ENCODE assay signal across 8 mouse cellular contexts in genomic region chr2:152686399-152686798, GRCm38 (mm10). TPM values are rescaled to one million over a fixed set of nuclear protein-coding genes. Genes with fewer than 3 reads are reported as not detected.
DNase-seq lines count a peak whose midpoint lies in the region; ATAC-seq and TF ChIP-seq lines count a peak whose summit lies in the region.

No protein-coding gene starts in this region.

- H3K36me3 ChIP-seq in heart, embryonic 13.5 days: peaks cover 97% of the 10 kb centered on the region
- H3K36me3 ChIP-seq in G1E (replicated peaks): peaks cover 99% of the 10 kb centered on the region
- peaks cover 93% of the 10 kb centered on the region for H3K36me3 ChIP-seq in hindbrain, embryonic 12.5 days
- H3K36me3 ChIP-seq in midbrain, embryonic 10.5 days: peaks cover 100% of the 10 kb centered on the region

- DNase-seq in heart, adult 18-20 months: no peak
- DNase-seq in G1E (ENCODE audit: low spot score): no peak
- DNase-seq in midbrain, embryonic 10.5 days (ENCODE audit: low spot score): no peak
- DNase-seq in ovary, postnatal 10 days (ENCODE audit: low spot score): no peak
- DNase-seq in gastrocnemius, postnatal 14 days: no peak
- no peak for DNase-seq in left cerebral cortex, adult 18-20 months (ENCODE audit: low spot score in 2 of 2)

- H3K27me3 ChIP-seq in heart, embryonic 13.5 days (replicated peaks): no peaks in the 10 kb centered on the region
- H3K27me3 ChIP-seq in G1E (ENCODE audit: insufficient read depth, low read length): no peaks in the 10 kb centered on the region
- no peaks in the 10 kb centered on the region for H3K27me3 ChIP-seq in hindbrain, embryonic 12.5 days
- no peaks in the 10 kb centered on the region for H3K27me3 ChIP-seq in midbrain, embryonic 10.5 days (ENCODE audit: low read depth, poor library complexity, severe bottlenecking)

- WGBS in heart, embryonic 13.5 days: 55% methylated on average over 12 of the region's 12 CpGs
- WGBS in hindbrain, embryonic 12.5 days: 56% methylated on average over 12 of the region's 12 CpGs
- 57% methylated on average over 12 of the region's 12 CpGs for WGBS in midbrain, embryonic 10.5 days

- ATAC-seq in heart, embryonic 13.5 days (ENCODE audit: extremely low read depth, insufficient number of reproducible peaks, low FRiP score, low TSS enrichment): no peak
- ATAC-seq in G1E (ENCODE audit: extremely low read depth, insufficient number of reproducible peaks, low FRiP score, poor library complexity, severe bottlenecking): no peak
- ATAC-seq in hindbrain, embryonic 12.5 days (ENCODE audit: low FRiP score): peak; percentile 56

- peak overlapping the region; percentile 74 for H3K4me2 ChIP-seq in heart, embryonic 13.5 days
- peak overlapping the region; percentile 34 for H3K4me2 ChIP-seq in hindbrain, embryonic 12.5 days (replicated peaks)

- no peak for TF ChIP-seq CTCF in G1E (IDR thresholded peaks at IDR 0.05; ENCODE audit: low read depth, low read length)

- H3K4me1 ChIP-seq in heart, embryonic 13.5 days: peaks cover 15% of the 10 kb centered on the region
- H3K4me1 ChIP-seq in G1E (ENCODE audit: insufficient read depth, low read depth, low read length): peaks cover 34% of the 10 kb centered on the region
- H3K4me1 ChIP-seq in hindbrain, embryonic 12.5 days: 0 out of 2 replicates have a peak, but pooled peaks cover 6% of the 10 kb centered on the region
- H3K4me1 ChIP-seq in midbrain, embryonic 10.5 days: peaks cover 16% of the 10 kb centered on the region

- peak overlapping the region; percentile 48; the same call in 1 of the 2 replicates for H3K27ac ChIP-seq in heart, embryonic 13.5 days (replicated peaks)
- H3K27ac ChIP-seq in hindbrain, embryonic 12.5 days: peak overlapping the region; percentile 66
- peak overlapping the region; percentile 58 for H3K27ac ChIP-seq in midbrain, embryonic 10.5 days (replicated peaks)

- intact Hi-C loops in gastrocnemius, postnatal 14 days (cut with DNase I; ENCODE audit: low total_unique reads): no loop called here

- H3K9ac ChIP-seq in heart, embryonic 13.5 days: peak overlapping the region; percentile 64
- no peak overlapping the region for H3K9ac ChIP-seq in hindbrain, embryonic 12.5 days

- peak overlapping the region; percentile 60 for H3K4me3 ChIP-seq in heart, embryonic 13.5 days
- H3K4me3 ChIP-seq in G1E (ENCODE audit: low read depth, low read length): peak overlapping the region; percentile 41; the same call in 1 of the 2 replicates
- peak overlapping the region; percentile 12; the same call in 1 of the 2 replicates for H3K4me3 ChIP-seq in hindbrain, embryonic 12.5 days
- peak overlapping the region; percentile 56 for H3K4me3 ChIP-seq in midbrain, embryonic 10.5 days

- H3K9me3 ChIP-seq in heart, embryonic 13.5 days: peaks cover 5% of the 10 kb centered on the region
- H3K9me3 ChIP-seq in G1E (replicated peaks): peaks cover 2% of the 10 kb centered on the region; the same call in 1 of the 2 replicates
- H3K9me3 ChIP-seq in hindbrain, embryonic 12.5 days (replicated peaks): no peaks in the 10 kb centered on the region
- peaks cover 10% of the 10 kb centered on the region; the same call in 1 of the 2 replicates for H3K9me3 ChIP-seq in midbrain, embryonic 10.5 days (replicated peaks)

RNA-seq across cellular contexts. Expression of gene Mcts2, which starts 0.4 kb away (rescaled TPM):
- polyA plus RNA-seq in heart, embryonic 13.5 days (2015; fragmentation: Nextera tagmentation; extraction: Ambion mirVana): 23.0 and 25.3 TPM in 2 replicates
- total RNA-seq in heart, adult 18-20 months (2021): 10 to 100 TPM; 15.8 to 16.4 TPM
- 24.2 and 24.3 TPM in 2 replicates for total RNA-seq in G1E (2014; fragmentation: Nextera tagmentation)
- 30.0 and 33.3 TPM in 2 replicates for total RNA-seq in G1E (2017)
- 2.1 and 2.6 TPM in 2 replicates for polyA plus RNA-seq in G1E (2012)
- 34.9 and 40.5 TPM in 2 replicates for polyA plus RNA-seq in hindbrain, embryonic 12.5 days (2016; fragmentation: Nextera tagmentation; extraction: Ambion mirVana)
- polyA plus RNA-seq in midbrain, embryonic 10.5 days (2016; fragmentation: Nextera tagmentation; extraction: Ambion mirVana): 42.9 and 45.3 TPM in 2 replicates
- 10 to 100 TPM; 11.9 to 13.8 TPM for total RNA-seq in gastrocnemius, postnatal 14 days (2021)
- 10 to 100 TPM; 14.1 to 17.5 TPM for total RNA-seq in left cerebral cortex, adult 18-20 months (2021)

RNA-seq across cellular contexts. Expression of gene H13, which starts 17.1 kb away (rescaled TPM):
- 81.9 and 84.7 TPM in 2 replicates for polyA plus RNA-seq in heart, embryonic 13.5 days (2015; fragmentation: Nextera tagmentation; extraction: Ambion mirVana)
- 10 to 100 TPM; 32.7 to 39.6 TPM for total RNA-seq in heart, adult 18-20 months (2021)
- 65.2 and 67.2 TPM in 2 replicates for total RNA-seq in G1E (2014; fragmentation: Nextera tagmentation)
- 43.2 and 50.6 TPM in 2 replicates for total RNA-seq in G1E (2017)
- polyA plus RNA-seq in G1E (2012): 54.2 and 60.8 TPM in 2 replicates
- polyA plus RNA-seq in hindbrain, embryonic 12.5 days (2016; fragmentation: Nextera tagmentation; extraction: Ambion mirVana): 153 and 157 TPM in 2 replicates
- 99.2 and 117 TPM in 2 replicates for polyA plus RNA-seq in midbrain, embryonic 10.5 days (2016; fragmentation: Nextera tagmentation; extraction: Ambion mirVana)
- 10 to 100 TPM; 45.8 to 49.1 TPM for total RNA-seq in gastrocnemius, postnatal 14 days (2021)
- 10 to 100 TPM; 73.4 to 79.2 TPM for total RNA-seq in left cerebral cortex, adult 18-20 months (2021)

RNA-seq across cellular contexts. Expression of gene Id1, which starts 49.7 kb away (rescaled TPM):
- 56.7 and 58.8 TPM in 2 replicates for polyA plus RNA-seq in heart, embryonic 13.5 days (2015; fragmentation: Nextera tagmentation; extraction: Ambion mirVana)
- total RNA-seq in heart, adult 18-20 months (2021): 10 to 100 TPM; 63.7 to 75.1 TPM
- 20.8 and 21.7 TPM in 2 replicates for total RNA-seq in G1E (2014; fragmentation: Nextera tagmentation)
- total RNA-seq in G1E (2017): 33.2 and 41.4 TPM in 2 replicates
- polyA plus RNA-seq in G1E (2012): 110 TPM in 2 replicates
- 157 and 159 TPM in 2 replicates for polyA plus RNA-seq in hindbrain, embryonic 12.5 days (2016; fragmentation: Nextera tagmentation; extraction: Ambion mirVana)
- 70.2 and 86.2 TPM in 2 replicates for polyA plus RNA-seq in midbrain, embryonic 10.5 days (2016; fragmentation: Nextera tagmentation; extraction: Ambion mirVana)
- 10 to 100 TPM; 12.5 to 17.3 TPM for total RNA-seq in gastrocnemius, postnatal 14 days (2021)
- total RNA-seq in left cerebral cortex, adult 18-20 months (2021): 10 to 100 TPM; 20.6 to 27.2 TPM

RNA-seq across cellular contexts. Expression of gene Rem1, which starts 59.6 kb away (rescaled TPM):
- polyA plus RNA-seq in heart, embryonic 13.5 days (2015; fragmentation: Nextera tagmentation; extraction: Ambion mirVana): 10.5 and 12.6 TPM in 2 replicates
- total RNA-seq in heart, adult 18-20 months (2021): 1 to 10 TPM; 3.3 to 4.7 TPM
- total RNA-seq in G1E (2014; fragmentation: Nextera tagmentation) (not detected in 2 replicates), G1E (2017) (not detected in 2 replicates)
- polyA plus RNA-seq in G1E (2012): not detected in 2 replicates
- 0.72 and 0.82 TPM in 2 replicates for polyA plus RNA-seq in hindbrain, embryonic 12.5 days (2016; fragmentation: Nextera tagmentation; extraction: Ambion mirVana)
- 0.26 and 0.33 TPM in 2 replicates for polyA plus RNA-seq in midbrain, embryonic 10.5 days (2016; fragmentation: Nextera tagmentation; extraction: Ambion mirVana)
- 1 to 10 TPM; 5.2 to 7.3 TPM for total RNA-seq in gastrocnemius, postnatal 14 days (2021)
- under 1 TPM; 0.72 to 0.94 TPM for total RNA-seq in left cerebral cortex, adult 18-20 months (2021)
